Mouse (Mus musculus) limb, embryonic 14.5 days (tissue): ENCODE results near the gene Zbtb25. TPM values are rescaled to one million over a fixed set of nuclear protein-coding genes. Genes with fewer than 3 reads are reported as not detected.

ENCODE experiments used
- ATAC-seq: fragments of 200-750 bp; cut with Nextera tagmentation; 2 replicates; pipeline ENCODE4 v1.8.0; 2017; ENCODE audit warnings: low read depth, moderate number of reproducible peaks, moderate TSS enrichment; ENCODE audit not compliant: low FRiP score
- DNase-seq: peaks from one replicate; pipeline ENCODE4 v3.0.0-alpha.2; 2015; ENCODE audit warnings: low spot score
- H3K27ac ChIP-seq: fragments of 300-500 bp; sonication (generic); replicated peaks from 2 replicates; pipeline ENCODE4 v1.5.1; 2014; ENCODE audit warnings: low read depth, mild to moderate bottlenecking, low read length, moderate library complexity, mixed read lengths
- H3K27me3 ChIP-seq: fragments of 300-500 bp; sonication (generic); 2 replicates; pipeline ENCODE4 v1.6.1; 2014; ENCODE audit warnings: low read length, mixed read lengths; ENCODE audit not compliant: control insufficient read depth, insufficient read depth
- H3K36me3 ChIP-seq: fragments of 300-500 bp; sonication (generic); 2 replicates; pipeline ENCODE4 v1.6.1; 2014; ENCODE audit warnings: mild to moderate bottlenecking, low read length, moderate library complexity, mixed read lengths; ENCODE audit not compliant: control insufficient read depth, insufficient read depth
- H3K4me1 ChIP-seq: fragments of 300-500 bp; sonication (generic); 2 replicates; pipeline ENCODE4 v1.6.1; 2014; ENCODE audit warnings: antibody characterized with exemption, low read length, mixed read lengths; ENCODE audit not compliant: control insufficient read depth, insufficient read depth
- H3K4me2 ChIP-seq: fragments of 300-500 bp; sonication (generic); replicated peaks from 2 replicates; pipeline ENCODE4 v1.6.1; 2014; ENCODE audit warnings: low read depth, mild to moderate bottlenecking, low read length, moderate library complexity; ENCODE audit not compliant: severe bottlenecking
- H3K4me3 ChIP-seq: fragments of 300-500 bp; sonication (generic); replicated peaks from 2 replicates; pipeline ENCODE4 v1.5.1; 2014; ENCODE audit warnings: low read length
- H3K9ac ChIP-seq: fragments of 300-500 bp; sonication (generic); 2 replicates; pipeline ENCODE4 v1.6.1; 2014; ENCODE audit warnings: mild to moderate bottlenecking, low read depth, low read length, moderate library complexity; ENCODE audit not compliant: severe bottlenecking
- H3K9me3 ChIP-seq: fragments of 300-500 bp; sonication (generic); 2 replicates; pipeline ENCODE4 v1.6.1; 2016; ENCODE audit warnings: low read length; ENCODE audit not compliant: control insufficient read depth
- POLR2A ChIP-seq: fragments of 200-500 bp; IDR thresholded peaks from 2 replicates; pipeline ENCODE4 v1.8.0; 2012; ENCODE audit warnings: inconsistent platforms, mild to moderate bottlenecking, moderate library complexity, borderline replicate concordance; ENCODE audit not compliant: insufficient read depth, insufficient read length; ENCODE audit errors: extremely low read depth
- WGBS: fragments of 180-500 bp; shearing (Covaris S2); extraction: QIAGEN DNeasy Blood & Tissue Kit; methylation state at CpG from one replicate; pipeline ENCODE4 v1.1.7; 2014; 5-methylcytosine and 5-hydroxymethylcytosine counted together
- polyA plus RNA-seq, 2 experiments: library from polyadenylated mRNA; depleted of rRNA in 1 of 2; stranded (reverse) in 1 of 2; unstranded in 1 of 2; fragments of >200 nt; fragmentation: Nextera tagmentation in 1 of 2; extraction: Ambion mirVana in 1 of 2; gene quantifications; 2 replicates each; pipeline versions ENCODE4 v1.2.1 to v1.2.3; 2012 to 2014

Gene Zbtb25
- polyA plus RNA-seq, 2 experiments: 21.4 to 24.1 TPM

- 0 out of 2 replicates have a peak, but pooled peaks cover 14% of the 10 kb centered on the region for H3K36me3 ChIP-seq
- H3K27ac ChIP-seq: peak overlapping the region; percentile 5; the same call in 1 of the 2 replicates
- H3K4me1 ChIP-seq: no peaks in the 10 kb centered on the region
- no peak for DNase-seq
- H3K4me2 ChIP-seq: no peak overlapping the region
- H3K9me3 ChIP-seq: no peaks in the 10 kb centered on the region
- ATAC-seq: no peak
- H3K27me3 ChIP-seq: no peaks in the 10 kb centered on the region
- no peak overlapping the region for H3K4me3 ChIP-seq
- WGBS: 45% methylated on average over 9 of the region's 9 CpGs
- TF ChIP-seq POLR2A: no peak
- H3K9ac ChIP-seq: no peak overlapping the region
These were observed 7.7 kb downstream of the Zbtb25 start for GRCm38 (mm10) chr12:76361405-76362302.

GRCm38 (mm10) chr12:76360868-76361267, 8.5 kb downstream of the Zbtb25 start:
- H3K27ac ChIP-seq: no peak overlapping the region
- H3K36me3 ChIP-seq: 0 out of 2 replicates have a peak, but pooled peaks cover 14% of the 10 kb centered on the region
- H3K27me3 ChIP-seq: no peaks in the 10 kb centered on the region
- no peak for TF ChIP-seq POLR2A
- H3K4me1 ChIP-seq: no peaks in the 10 kb centered on the region
- H3K9me3 ChIP-seq: no peaks in the 10 kb centered on the region
- WGBS: 56% methylated on average over 1 of the region's 1 CpGs
- no peak overlapping the region for H3K9ac ChIP-seq
- no peak overlapping the region for H3K4me2 ChIP-seq
- DNase-seq: no peak
- no peak overlapping the region for H3K4me3 ChIP-seq
- no peak for ATAC-seq

DNA sequence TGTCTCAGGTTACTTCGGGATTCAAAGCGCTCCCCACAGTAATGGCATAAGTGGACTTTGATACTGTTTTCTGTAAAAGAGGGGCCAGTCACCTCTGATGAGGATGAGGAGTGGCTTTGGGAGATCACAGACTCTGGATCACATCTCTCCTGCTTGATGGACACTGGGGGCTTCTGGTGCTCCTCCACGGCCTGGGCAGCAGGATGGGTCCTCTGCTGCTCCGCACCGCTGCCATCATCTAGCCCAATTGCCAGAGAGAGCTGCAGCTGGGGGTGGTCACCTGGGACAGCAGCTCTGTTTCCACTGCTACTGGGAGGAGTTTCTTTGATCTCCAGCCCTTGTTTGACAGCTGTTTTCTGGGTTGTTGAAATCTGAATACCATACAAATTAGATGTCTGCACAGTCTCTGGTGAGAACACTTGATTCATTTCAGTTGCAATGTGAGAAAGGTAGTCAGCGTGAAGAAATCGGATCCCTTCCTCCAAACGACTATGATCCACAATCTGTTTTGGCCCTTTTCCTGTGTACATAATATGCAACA, 19.7 kb downstream of the Zbtb25 start:
- ATAC-seq: no peak
- H3K4me1 ChIP-seq: no peaks in the 10 kb centered on the region
- no peaks in the 10 kb centered on the region for H3K27me3 ChIP-seq
- H3K27ac ChIP-seq: no peak overlapping the region
- DNase-seq: no peak
- no peak overlapping the region for H3K9ac ChIP-seq
- no peak overlapping the region for H3K4me2 ChIP-seq
- 70% methylated on average over 8 of the region's 8 CpGs for WGBS
- H3K9me3 ChIP-seq: no peaks in the 10 kb centered on the region
- no peak for TF ChIP-seq POLR2A
- peaks cover 53% of the 10 kb centered on the region for H3K36me3 ChIP-seq
- no peak overlapping the region for H3K4me3 ChIP-seq

DNA sequence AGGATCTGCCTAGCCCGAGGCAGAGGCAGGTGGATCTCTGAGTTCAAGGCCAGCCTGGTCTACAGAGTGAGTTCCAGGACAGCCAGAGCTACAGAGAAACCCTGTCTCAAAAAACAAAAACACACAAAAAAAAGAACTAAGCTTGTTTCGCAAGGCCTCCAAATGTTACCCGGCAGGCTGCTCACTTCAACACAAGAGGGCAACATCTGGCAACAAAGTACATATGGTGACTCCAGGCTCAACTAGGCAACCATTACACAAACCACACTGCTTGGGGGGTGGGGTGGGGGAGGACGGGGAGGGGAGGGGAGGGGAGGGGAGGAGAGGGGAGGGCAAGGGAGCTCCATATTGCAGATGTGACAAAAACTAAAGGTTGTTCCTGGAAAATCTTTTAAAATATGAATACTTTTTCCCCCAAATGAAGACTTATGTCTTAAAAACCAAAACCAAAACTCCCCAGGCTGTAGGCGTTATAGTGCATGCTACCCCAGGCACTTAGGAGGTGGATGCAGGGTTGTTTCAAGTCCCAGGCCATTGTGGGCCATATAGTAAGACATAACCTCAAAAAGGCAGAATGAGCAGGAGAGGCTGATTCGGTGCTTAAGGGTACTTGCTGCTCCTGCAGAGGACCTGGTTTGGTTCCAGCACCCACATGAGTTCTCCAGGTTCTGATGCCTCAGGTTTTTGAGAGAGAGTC, 23.5 kb downstream of the Zbtb25 start:
- Histone ChIP-seq H3K9ac (no peak overlapping the region), H3K27ac (no peak overlapping the region), H3K4me2 (no peak overlapping the region), H3K9me3 (no peaks in the 10 kb centered on the region), H3K4me1 (no peaks in the 10 kb centered on the region), H3K27me3 (no peaks in the 10 kb centered on the region), H3K4me3 (no peak overlapping the region), H3K36me3 (peaks cover 46% of the 10 kb centered on the region)
- DNase-seq: no peak
- no peak for ATAC-seq
- TF ChIP-seq POLR2A: no peak
- WGBS: 79% methylated on average over 5 of the region's 6 CpGs

DNA sequence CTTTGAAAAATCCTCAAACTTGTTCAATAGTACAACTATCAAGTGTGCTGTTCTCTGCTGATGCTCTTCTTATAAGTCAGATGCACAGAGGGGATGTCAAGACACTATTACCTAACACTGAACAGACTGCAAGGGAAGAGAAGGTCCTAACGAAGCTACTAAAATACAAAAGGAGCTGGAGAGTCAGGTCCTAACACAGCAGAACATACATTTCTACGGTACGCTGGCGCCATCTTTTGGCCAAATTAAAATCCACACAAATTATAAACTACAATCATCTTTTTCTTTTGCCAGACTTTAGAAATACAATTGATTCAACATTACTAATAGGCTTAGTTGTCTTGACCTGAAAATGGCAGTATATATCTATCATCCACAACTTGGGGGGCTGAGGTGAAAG, 28.3 kb downstream of the Zbtb25 start:
- Histone ChIP-seq H3K4me1 (no peaks in the 10 kb centered on the region), H3K27ac (no peak overlapping the region), H3K27me3 (no peaks in the 10 kb centered on the region), H3K4me3 (no peak overlapping the region), H3K36me3 (peaks cover 16% of the 10 kb centered on the region; the same call in 1 of the 2 replicates), H3K4me2 (no peak overlapping the region), H3K9me3 (no peaks in the 10 kb centered on the region), H3K9ac (no peak overlapping the region)
- 7% methylated on average over 4 of the region's 4 CpGs for WGBS
- no peak for TF ChIP-seq POLR2A
- ATAC-seq (no peak), DNase-seq (peak; percentile 75)
